Mouse (Mus musculus): Measurements from ENCODE around the gene 5330417C22Rik.

5330417C22Rik gene

DNA sequence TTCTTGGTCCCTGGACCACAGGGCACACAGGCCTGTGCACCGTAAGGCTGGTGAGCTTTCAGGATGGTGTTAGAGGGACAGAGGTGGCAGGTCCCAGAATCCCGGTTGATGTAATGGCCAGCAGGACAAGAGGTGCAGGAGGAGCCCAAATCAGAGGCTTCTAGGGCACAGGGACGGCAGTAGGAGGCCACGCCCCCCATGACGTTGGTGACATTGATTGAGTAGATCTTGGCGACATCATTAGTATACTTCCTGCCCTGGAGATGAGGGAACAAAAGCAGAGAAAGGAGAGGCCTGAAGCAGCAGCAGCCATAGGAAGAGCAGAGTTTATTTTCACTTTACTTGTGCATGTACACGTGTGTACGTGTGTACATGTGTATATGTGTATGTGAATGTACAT is 68.6 kb downstream of the 5330417C22Rik start:
- in situ Hi-C loops (cut with MboI, MseI), result no loop called here

GRCm38 (mm10) chr3:108466425-108466824 is 69.9 kb downstream of the 5330417C22Rik start:
- in situ Hi-C loops (cut with MboI, MseI), result no loop called here

- in situ Hi-C loops (cut with MboI, MseI), result no loop called here
Observed at GRCm38 (mm10) chr3:108458866-108459265, 77.5 kb downstream of the 5330417C22Rik start.

- in situ Hi-C loops (cut with MboI, MseI), result no loop called here
Observed at GRCm38 (mm10) chr3:108458380-108458779, 78.0 kb downstream of the 5330417C22Rik start.

GRCm38 (mm10) chr3:108454172-108454571 is 82.2 kb downstream of the 5330417C22Rik start:
- in situ Hi-C loops (cut with MboI, MseI), result no loop called here

DNA sequence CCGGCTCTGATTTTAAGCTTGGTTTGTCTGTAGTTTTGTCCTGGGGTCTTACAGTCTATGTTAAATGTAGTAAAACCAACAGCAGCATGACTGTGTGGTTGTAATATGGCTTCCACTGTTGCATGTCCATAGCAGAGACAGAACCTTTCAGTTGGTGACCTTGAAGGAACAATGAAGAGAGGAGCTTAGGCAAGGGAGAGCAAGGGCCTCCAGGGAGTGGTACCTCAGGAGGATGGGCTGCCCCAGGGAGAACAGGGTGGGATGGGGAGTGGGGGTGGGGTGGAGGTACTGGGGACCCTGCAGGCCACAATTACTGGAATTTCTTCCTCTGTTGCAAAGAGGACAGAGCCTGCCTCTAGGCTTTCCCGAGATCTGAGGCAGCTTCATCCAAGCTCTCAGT is 84.4 kb downstream of the 5330417C22Rik start:
- in situ Hi-C loops (cut with MboI, MseI), result no loop called here

GRCm38 (mm10) chr3:108445366-108445705 is 91.0 kb downstream of the 5330417C22Rik start:
- in situ Hi-C loops (cut with MboI, MseI), result no loop called here

GRCm38 (mm10) chr3:108444698-108445365 is 91.5 kb downstream of the 5330417C22Rik start, which contains the start of gene Sars:
Gene Sars (minus strand): TSS chr3:108445209.
- in situ Hi-C loops (cut with MboI, MseI), result no loop called here

DNA sequence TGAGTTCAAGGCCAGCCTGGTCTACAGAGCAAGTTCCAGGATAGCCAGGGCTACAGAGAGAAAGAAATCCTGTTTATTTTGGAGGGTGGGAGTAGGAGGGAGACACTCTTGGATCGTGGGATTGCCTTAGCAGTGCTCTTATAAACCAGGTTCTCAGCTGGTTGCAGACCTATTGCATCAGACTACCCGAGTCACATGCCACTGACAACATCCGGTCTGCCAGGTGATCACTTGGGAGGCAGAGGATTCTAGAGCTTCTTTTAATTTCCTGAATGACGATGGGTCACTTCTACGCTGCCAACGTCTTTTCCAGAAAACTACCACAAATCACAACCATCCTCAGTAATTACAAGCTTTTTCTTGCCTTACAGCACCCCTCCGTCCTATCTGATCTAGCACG is 92.3 kb downstream of the 5330417C22Rik start:
- in situ Hi-C loops (cut with MboI, MseI), result no loop called here

GRCm38 (mm10) chr3:108436380-108436714 is 100.0 kb downstream of the 5330417C22Rik start:
- in situ Hi-C loops (cut with MboI, MseI), result no loop called here

GRCm38 (mm10) chr3:108435701-108436379 is 100.5 kb downstream of the 5330417C22Rik start:
- in situ Hi-C loops (cut with MboI, MseI), result no loop called here

GRCm38 (mm10) chr3:108433881-108434495 is 102.3 kb downstream of the 5330417C22Rik start:
- in situ Hi-C loops (cut with MboI, MseI), result no loop called here

GRCm38 (mm10) chr3:108433188-108433880 is 103.0 kb downstream of the 5330417C22Rik start:
- in situ Hi-C loops (cut with MboI, MseI), result no loop called here

DNA sequence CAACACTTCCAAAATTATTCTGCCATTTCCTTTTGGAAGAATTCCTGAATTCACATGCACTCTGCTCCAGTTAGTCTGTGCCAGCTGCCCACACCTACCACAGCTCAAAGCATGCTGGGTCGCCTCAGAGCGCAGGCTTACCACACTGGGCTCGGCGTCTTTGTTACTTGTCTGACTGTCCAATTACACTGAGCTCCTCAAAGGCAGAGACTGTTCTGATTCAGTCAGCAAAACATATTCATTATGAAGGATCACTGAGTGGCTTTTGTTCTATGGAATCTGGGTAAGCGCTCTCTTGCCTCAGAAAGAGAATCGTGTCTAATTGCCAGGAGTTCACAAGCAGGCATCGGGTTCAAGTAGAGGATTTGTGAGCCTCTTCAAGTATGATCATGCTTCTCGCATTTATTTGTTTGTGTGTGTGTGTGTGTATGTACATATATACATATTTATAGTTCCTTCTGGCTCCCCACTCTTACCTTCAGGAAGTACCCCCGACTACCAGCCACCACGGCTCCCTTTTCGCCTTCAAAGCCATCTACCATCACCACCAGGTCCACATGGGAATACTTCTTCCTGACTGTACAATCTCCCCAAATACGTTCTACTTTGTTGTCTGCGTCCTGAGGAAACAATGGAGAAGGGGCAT is 103.7 kb downstream of the 5330417C22Rik start:
- in situ Hi-C loops (cut with MboI, MseI), result no loop called here

- in situ Hi-C loops (cut with MboI, MseI), result no loop called here
Observed at GRCm38 (mm10) chr3:108425624-108426018, 110.7 kb downstream of the 5330417C22Rik start.

- in situ Hi-C loops (cut with MboI, MseI), result no loop called here
Observed at GRCm38 (mm10) chr3:108424944-108425623, 111.3 kb downstream of the 5330417C22Rik start.

GRCm38 (mm10) chr3:108423844-108424801 is 112.2 kb downstream of the 5330417C22Rik start:
- in situ Hi-C loops (cut with MboI, MseI), result no loop called here

- in situ Hi-C loops (cut with MboI, MseI), result no loop called here
Observed at GRCm38 (mm10) chr3:108423006-108423405, 113.3 kb downstream of the 5330417C22Rik start.

GRCm38 (mm10) chr3:108415831-108416223 is 120.5 kb downstream of the 5330417C22Rik start:
- in situ Hi-C loops (cut with MboI, MseI), result no loop called here
